Mouse (Mus musculus) stomach, adult 2 months (tissue): ENCODE measurements around the gene Nhlrc1. TPM values are rescaled to one million over a fixed set of nuclear protein-coding genes. Genes with fewer than 3 reads are reported as not detected.

ENCODE experiments used
- polyA plus RNA-seq: library from polyadenylated mRNA; depleted of rRNA; stranded (reverse); fragments of >200 nt; gene quantifications from 2 replicates; pipeline ENCODE4 v1.2.3, GENCODE M21; 2012; rRNA removed

Gene Nhlrc1
- 1.9 and 5.4 TPM in 2 replicates for polyA plus RNA-seq

GRCm38 (mm10) chr13:47014334-47015194 is at the start of gene Nhlrc1:
Gene Nhlrc1 (minus strand): TSS chr13:47014850.

GRCm38 (mm10) chr13:47044617-47044947 is 29.9 kb upstream of the Nhlrc1 start, which contains the start of gene Tpmt:
Gene Tpmt (minus strand): TSS chr13:47044737.

GRCm38 (mm10) chr13:47043030-47043680 is 28.5 kb upstream of the Nhlrc1 start, which contains the start of gene Kdm1b:
Gene Kdm1b (plus strand): TSS chr13:47043499.

Other genes starting within 250 kb of the Nhlrc1 start
- 10.2 and 11.2 TPM in 2 replicates for gene Kif13a, start 85.0 kb downstream of the Nhlrc1 start, polyA plus RNA-seq
- gene Kdm1b, start 28.6 kb upstream of the Nhlrc1 start, polyA plus RNA-seq = 6.1 and 6.4 TPM in 2 replicates
- 2.1 and 2.7 TPM in 2 replicates for gene Tpmt, start 29.9 kb upstream of the Nhlrc1 start, polyA plus RNA-seq
- 13.0 and 15.0 TPM in 2 replicates for gene Dek, start 91.4 kb upstream of the Nhlrc1 start, polyA plus RNA-seq
- 2.8 and 3.2 TPM in 2 replicates for gene Rnf144b, start 107.8 kb upstream of the Nhlrc1 start, polyA plus RNA-seq